Mouse (Mus musculus) ES-E14 (cell line): ENCODE data around the gene Itga1.

ENCODE experiments used
- CHD2 ChIP-seq: IDR thresholded peaks from 2 replicates; pipeline ENCODE4 v1.6.1; 2014; ENCODE audit warnings: mild to moderate bottlenecking, low read depth, low read length, inconsistent platforms
- HCFC1 ChIP-seq: IDR thresholded peaks from 2 replicates; pipeline ENCODE4 v1.6.1; 2012; ENCODE audit warnings: low read length, inconsistent platforms, borderline replicate concordance; ENCODE audit not compliant: insufficient read depth
- MAFK ChIP-seq: IDR thresholded peaks from 2 replicates; pipeline ENCODE4 v1.6.1; 2014; ENCODE audit warnings: mild to moderate bottlenecking, low read depth, low read length, inconsistent platforms; ENCODE audit not compliant: insufficient read depth
- ZC3H11A ChIP-seq: IDR thresholded peaks from 2 replicates; pipeline ENCODE4 v1.6.1; 2012; ENCODE audit warnings: low read depth, mild to moderate bottlenecking, inconsistent platforms, low read length, borderline replicate concordance
- ZNF384 ChIP-seq: IDR thresholded peaks from 2 replicates; pipeline ENCODE4 v1.6.1; 2012; ENCODE audit warnings: low read depth, low read length, inconsistent platforms

DNA sequence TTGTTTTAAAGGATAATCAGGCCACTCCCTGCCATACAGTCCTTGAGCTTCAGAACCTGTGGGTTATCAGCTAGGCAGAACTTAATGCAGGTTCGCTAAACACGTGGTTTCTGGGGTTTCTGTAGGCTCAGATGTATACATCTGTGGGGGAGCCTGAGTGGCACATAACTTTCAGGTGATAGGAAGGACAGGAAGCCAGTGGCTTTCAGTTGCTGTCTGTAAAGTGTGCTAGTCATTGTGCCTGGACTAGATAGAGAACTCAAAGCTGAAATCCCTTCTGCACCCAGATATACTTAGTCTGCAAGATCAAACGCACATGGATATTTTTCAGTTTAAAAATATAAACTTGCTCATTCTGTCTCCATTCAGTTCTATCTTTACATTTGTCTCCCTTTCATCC lies 29.6 kb upstream of the Itga1 start:
- no peak for TF ChIP-seq HCFC1
- no peak for TF ChIP-seq ZC3H11A
- no peak for TF ChIP-seq MAFK
- no peak for TF ChIP-seq CHD2
- TF ChIP-seq ZNF384 = no peak
